Mouse (Mus musculus): ENCODE data around the gene Frmd4b. TPM values are rescaled to one million over a fixed set of nuclear protein-coding genes. Genes with fewer than 3 reads are reported as not detected.

Gene Frmd4b
- total RNA-seq, 2 experiments from 2014 or later: 5.6 to 9.0 TPM

DNA sequence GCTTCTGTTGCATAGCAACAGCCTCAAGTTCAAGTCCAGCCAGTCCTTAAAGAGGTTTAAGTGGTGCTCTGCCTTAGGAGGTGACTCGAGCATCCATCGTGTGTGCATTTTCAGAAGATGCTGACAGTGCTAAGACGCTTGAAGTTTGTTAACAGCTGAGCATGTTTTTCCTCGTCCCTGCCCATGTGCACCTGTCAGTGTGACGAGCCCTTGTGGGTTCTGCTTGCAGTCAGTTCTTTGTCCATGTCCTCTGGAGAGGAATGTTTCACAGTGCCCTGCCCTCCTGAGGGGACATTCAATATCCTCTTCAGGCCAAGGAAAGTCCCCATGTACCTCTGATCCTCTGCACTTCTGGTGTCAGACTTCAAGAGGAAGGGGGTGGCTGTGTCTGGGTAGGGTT lies 377.2 kb downstream of the Frmd4b start:
- ATAC-seq (replicated peaks; ENCODE audit: poor library complexity, severe bottlenecking): no peak

GRCm38 (mm10) chr6:97239360-97239759 lies 378.0 kb downstream of the Frmd4b start:
- ATAC-seq (replicated peaks; ENCODE audit: poor library complexity, severe bottlenecking): no peak

Other genes starting within 250 kb of the Frmd4b start
- gene Mitf, start 189.5 kb upstream of the Frmd4b start, total RNA-seq (2014; fragmentation: Nextera tagmentation): 6.6 and 11.3 TPM in 2 replicates
- gene Mitf, start 189.5 kb upstream of the Frmd4b start, total RNA-seq (2017): 7.4 and 7.5 TPM in 2 replicates

Measured in granulocyte monocyte progenitor cell, adult 5-6 weeks (primary cell).